Mouse (Mus musculus): ENCODE measurements around the gene Slc25a3. TPM values are rescaled to one million over a fixed set of nuclear protein-coding genes. Genes with fewer than 3 reads are reported as not detected.
A peak's percentile ranks its signal among the peaks of the same experiment; 100 is the strongest.

The Slc25a3 gene
- 405 and 530 TPM in 2 replicates for polyA plus RNA-seq (2012)

GRCm38 (mm10) chr10:91123828-91124822 is at the start of gene Slc25a3:
TSS of gene Slc25a3 (minus strand) at chr10:91124059.
- TF ChIP-seq GATA1 (IDR thresholded peaks at IDR 0.05; ENCODE audit: low read length) = no peak

GRCm38 (mm10) chr10:91172329-91173100 is 48.7 kb upstream of the Slc25a3 start:
- TF ChIP-seq GATA1 (IDR thresholded peaks at IDR 0.05; ENCODE audit: low read length) = no peak

GRCm38 (mm10) chr10:91171455-91172328 is 47.8 kb upstream of the Slc25a3 start:
- no peak for TF ChIP-seq GATA1 (IDR thresholded peaks at IDR 0.05; ENCODE audit: low read length)

GRCm38 (mm10) chr10:91171041-91171440 is 47.2 kb upstream of the Slc25a3 start:
- TF ChIP-seq GATA1 (IDR thresholded peaks at IDR 0.05; ENCODE audit: low read length) = no peak

GRCm38 (mm10) chr10:91170143-91170941 is 46.5 kb upstream of the Slc25a3 start:
- TF ChIP-seq GATA1 (IDR thresholded peaks at IDR 0.05; ENCODE audit: low read length) = no peak

GRCm38 (mm10) chr10:91169414-91170065 is 45.7 kb upstream of the Slc25a3 start:
- no peak for TF ChIP-seq GATA1 (IDR thresholded peaks at IDR 0.05; ENCODE audit: low read length)

GRCm38 (mm10) chr10:91167352-91167751 is 43.5 kb upstream of the Slc25a3 start:
- TF ChIP-seq GATA1 (IDR thresholded peaks at IDR 0.05; ENCODE audit: low read length) = no peak

- no peak for TF ChIP-seq GATA1 (IDR thresholded peaks at IDR 0.05; ENCODE audit: low read length)
Observed at GRCm38 (mm10) chr10:91166890-91167289, 43.0 kb upstream of the Slc25a3 start.

- TF ChIP-seq GATA1 (IDR thresholded peaks at IDR 0.05; ENCODE audit: low read length) = peak; percentile 14
Observed at GRCm38 (mm10) chr10:91165850-91166249, 42.0 kb upstream of the Slc25a3 start.

- no peak for TF ChIP-seq GATA1 (IDR thresholded peaks at IDR 0.05; ENCODE audit: low read length)
Observed at GRCm38 (mm10) chr10:91164491-91164890, 40.6 kb upstream of the Slc25a3 start.

GRCm38 (mm10) chr10:91162511-91163163 is 38.8 kb upstream of the Slc25a3 start:
- TF ChIP-seq GATA1 (IDR thresholded peaks at IDR 0.05; ENCODE audit: low read length) = no peak

GRCm38 (mm10) chr10:91162077-91162476 is 38.2 kb upstream of the Slc25a3 start:
- peak; percentile 8 for TF ChIP-seq GATA1 (IDR thresholded peaks at IDR 0.05; ENCODE audit: low read length)

GRCm38 (mm10) chr10:91161006-91161405 is 37.1 kb upstream of the Slc25a3 start:
- TF ChIP-seq GATA1 (IDR thresholded peaks at IDR 0.05; ENCODE audit: low read length) = no peak
